Mouse (Mus musculus) olfactory bulb, adult 2 months (tissue): ENCODE results near the gene Epn2.

Experiments used
- CTCF ChIP-seq: fragments of 200-500 bp; IDR thresholded peaks from 2 replicates; pipeline ENCODE4 v1.5.1; 2012; ENCODE audit warnings: low read depth, mild to moderate bottlenecking, low read length, moderate library complexity; ENCODE audit not compliant: insufficient read depth
- POLR2A ChIP-seq: fragments of 200-500 bp; IDR thresholded peaks from 2 replicates; pipeline ENCODE4 v1.6.1; 2012; ENCODE audit warnings: mild to moderate bottlenecking, low read depth, low read length, moderate library complexity; ENCODE audit not compliant: insufficient read depth

- TF ChIP-seq CTCF: no peak
- no peak; the same call in 1 of the 2 replicates for TF ChIP-seq POLR2A
Measured at GRCm38 (mm10) chr11:61578541-61578982, 925 bp downstream of the Epn2 start.
